Mouse (Mus musculus) thymus, postnatal 4 days (tissue): ENCODE measurements around the gene Cenpq.

ENCODE experiments used
- DNase-seq: peaks from one replicate; pipeline ENCODE4 v3.0.0; 2021

Gene Cenpq

DNA sequence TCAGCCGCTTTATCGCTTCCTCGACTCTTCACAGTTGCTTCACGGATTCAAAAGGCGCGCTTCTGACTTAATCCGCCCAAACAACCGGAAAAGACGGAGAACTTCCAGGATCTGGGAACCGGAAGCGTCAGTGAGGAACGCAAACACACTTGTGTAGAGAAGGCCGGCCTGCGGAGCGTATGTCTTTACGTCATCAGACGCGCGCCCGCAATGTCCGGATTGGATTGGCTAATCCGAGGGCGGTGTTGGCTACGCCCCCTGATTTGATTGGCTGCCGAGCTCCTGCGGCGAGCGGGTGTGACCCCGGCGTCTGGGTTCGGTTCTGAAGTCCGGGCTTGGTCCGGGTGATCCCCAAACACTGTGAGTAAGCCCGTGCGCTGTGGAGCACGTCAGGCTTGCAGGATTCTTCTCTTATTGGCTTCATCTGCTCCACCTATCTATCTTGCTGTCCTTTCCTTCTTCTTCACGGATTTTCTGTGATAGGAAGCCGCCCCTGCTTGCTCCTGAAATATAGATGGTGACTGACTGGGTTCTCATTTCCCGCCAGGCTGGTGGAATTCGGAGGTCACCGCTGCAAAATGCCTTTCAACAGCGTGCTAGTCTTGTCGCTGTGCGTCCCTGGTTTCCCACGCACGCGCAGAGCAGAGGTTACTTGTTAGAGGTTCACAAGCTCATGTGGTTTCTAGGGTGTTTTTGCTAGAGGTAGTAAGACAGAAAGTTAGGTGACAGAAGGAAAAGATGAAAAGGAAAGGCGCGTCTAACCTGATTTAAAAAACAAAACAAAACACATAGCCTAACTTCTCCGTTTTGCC lies at the start of gene Cenpq, which contains the start of gene Mut:
Cenpq (minus strand) TSS at position 628 of the 812 bp plus-strand sequence.
Mut (plus strand) TSS at position 266 of the 812 bp plus-strand sequence.
- peak; percentile 95 for DNase-seq

DNA sequence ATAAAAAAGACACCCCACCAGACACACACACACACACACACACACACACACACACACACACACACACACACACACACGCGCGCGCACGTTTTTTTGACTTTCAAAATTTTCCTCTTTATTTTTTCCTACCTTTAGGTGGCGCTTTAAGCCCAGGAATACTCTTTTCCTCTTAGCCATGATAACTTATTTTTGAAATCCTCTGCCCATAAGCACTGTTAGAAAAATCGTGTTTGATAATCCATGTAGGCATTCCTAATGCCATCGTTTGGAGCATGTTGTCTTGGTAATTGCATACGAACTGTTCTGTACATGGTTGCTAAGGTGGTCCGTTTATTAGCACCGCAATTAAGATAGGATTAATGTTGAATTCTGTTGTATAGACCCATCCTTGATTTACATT lies 43.1 kb upstream of the Cenpq start:
- DNase-seq: no peak

DNA sequence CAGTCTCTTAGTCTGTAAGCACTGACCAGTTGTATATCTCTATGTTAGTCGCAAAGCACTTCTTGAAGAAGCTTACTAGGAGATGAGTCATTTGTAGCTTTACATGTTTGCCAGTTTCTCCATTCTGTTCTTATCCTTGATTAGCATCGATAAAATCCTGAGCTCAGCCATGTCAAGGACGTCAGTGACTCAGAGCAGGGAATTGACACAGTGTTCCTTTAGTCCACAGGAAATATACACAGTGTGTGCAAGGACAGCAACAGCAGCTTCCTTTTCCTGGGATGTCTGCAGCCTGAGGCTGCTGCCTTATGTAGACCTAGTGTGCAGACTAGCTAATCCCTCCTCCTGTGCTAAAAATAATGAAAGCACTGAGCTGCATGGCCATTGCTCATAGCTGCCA lies 13.7 kb upstream of the Cenpq start:
- no peak for DNase-seq

DNA sequence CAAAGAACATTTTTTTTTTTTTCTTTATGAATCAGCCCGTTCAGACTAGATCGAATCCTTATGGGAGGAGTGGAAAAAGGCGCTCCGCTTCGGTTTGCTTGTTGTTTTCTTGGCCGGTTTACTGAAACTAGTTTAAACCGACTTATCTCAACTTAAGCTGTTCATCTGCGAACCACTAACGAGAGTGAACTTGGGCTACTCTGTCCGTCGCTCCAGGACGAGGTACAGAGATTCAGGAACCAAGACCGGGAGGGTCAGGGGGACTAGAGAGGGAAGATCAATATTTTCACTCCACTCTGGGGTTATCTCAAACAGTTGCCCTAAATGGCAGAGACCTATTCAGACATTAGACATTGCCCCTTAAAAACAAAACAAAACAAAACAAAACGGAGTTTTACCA lies 862 bp downstream of the Cenpq start:
- no peak for DNase-seq

DNA sequence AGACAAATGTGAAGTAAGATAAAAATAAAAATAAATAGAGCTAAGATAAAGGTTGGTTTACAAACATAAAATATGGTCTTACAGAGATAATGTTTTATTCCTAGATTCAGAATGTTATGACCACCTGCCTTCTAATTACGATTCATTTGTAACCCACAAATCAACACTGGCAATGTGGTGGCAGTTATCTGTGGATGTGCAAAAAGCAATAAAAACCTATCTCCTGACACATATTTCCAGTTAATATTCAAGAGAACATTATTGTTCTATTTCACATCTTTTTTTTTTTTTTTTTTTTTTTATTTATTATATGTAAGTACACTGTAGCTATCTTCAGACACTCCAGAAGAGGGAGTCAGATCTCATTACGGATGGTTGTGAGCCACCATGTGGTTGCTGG lies 19.3 kb downstream of the Cenpq start:
- DNase-seq: no peak

DNA sequence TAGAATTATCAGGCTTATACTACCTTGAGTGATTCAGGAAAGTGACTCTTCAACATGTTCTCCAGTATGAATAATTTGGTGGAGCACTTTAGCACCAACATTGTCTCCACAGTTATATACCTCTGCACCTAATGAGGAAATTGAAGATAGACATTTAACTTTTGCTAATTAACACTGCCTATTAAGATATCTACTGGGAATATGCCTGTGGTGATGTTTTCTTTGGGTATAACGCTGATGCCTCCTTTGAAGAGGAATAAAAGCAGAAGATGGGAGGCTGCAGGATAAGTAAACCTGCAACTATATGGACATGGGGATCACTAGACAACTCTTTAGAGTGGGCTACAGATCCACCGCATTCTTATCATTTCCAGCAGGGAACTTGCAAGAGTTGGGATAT lies 20.6 kb downstream of the Cenpq start, which contains the start of gene Glyatl3:
Glyatl3 (minus strand) TSS at position 101 of the 400 bp plus-strand sequence.
- no peak for DNase-seq

DNA sequence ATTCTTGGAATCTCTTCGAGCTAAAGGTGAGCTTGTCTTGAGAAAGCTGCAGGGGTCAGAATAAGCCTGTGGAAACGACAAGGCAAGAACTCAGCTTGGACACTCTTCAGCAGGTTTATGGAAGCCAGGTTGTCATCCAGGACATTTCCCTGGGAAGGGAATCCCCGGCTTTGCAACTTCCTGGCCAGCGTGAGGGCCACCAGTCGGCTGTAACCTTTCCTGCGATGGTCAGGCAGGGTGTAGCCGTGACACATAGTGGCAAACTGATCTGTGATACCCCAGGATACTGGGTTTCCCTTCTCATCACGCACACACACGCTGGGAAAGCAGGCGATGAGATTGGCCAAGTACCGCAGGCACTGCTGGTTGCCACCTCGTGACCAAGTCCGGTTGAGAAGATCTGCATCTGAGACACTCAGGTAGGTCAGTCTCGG lies 30.1 kb downstream of the Cenpq start:
- no peak for DNase-seq

DNA sequence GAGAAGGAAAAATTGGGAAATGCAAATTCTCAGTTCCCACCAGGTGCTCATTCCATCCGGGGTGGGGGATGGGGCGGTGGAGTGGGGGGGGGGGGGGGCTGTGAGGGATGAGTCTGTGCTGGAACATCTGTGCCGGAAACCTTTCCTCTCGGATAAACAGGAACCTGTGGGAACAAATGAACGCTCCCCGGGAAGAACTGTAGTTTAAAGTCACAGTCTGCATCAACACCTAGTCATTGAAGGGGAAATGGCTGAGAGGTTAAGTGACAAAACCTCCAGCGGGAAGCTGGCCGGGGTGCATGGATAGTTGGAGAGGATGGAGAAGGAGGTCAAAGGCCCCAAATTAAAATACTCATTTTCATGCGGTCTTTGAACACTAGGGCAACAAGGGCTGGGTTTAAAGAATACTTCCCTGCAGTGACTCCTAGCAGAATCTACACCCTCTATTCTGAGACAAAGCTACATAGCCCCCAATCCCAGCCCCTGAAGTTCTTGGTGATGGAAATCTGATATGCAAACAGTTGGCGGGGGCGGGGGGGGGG lies 30.7 kb downstream of the Cenpq start:
- DNase-seq: no peak

DNA sequence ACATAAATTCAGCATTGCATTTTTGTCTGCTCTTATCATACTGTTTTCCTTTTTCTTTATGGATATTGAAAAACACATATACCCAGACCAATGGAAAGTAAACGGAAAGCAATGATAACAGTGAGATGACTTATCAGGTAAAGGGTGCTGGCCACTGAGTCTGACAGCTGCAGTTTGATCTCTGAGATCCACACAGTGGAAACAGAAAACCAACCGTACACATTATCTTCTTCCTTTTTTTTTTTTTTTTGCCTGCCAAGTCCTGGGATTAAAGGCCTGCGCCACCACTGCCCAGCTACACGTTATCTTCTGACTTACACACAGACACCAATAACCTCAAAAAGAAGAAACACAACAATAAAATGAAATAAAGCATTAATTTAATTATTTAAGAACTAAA lies 31.5 kb downstream of the Cenpq start:
- DNase-seq: no peak

DNA sequence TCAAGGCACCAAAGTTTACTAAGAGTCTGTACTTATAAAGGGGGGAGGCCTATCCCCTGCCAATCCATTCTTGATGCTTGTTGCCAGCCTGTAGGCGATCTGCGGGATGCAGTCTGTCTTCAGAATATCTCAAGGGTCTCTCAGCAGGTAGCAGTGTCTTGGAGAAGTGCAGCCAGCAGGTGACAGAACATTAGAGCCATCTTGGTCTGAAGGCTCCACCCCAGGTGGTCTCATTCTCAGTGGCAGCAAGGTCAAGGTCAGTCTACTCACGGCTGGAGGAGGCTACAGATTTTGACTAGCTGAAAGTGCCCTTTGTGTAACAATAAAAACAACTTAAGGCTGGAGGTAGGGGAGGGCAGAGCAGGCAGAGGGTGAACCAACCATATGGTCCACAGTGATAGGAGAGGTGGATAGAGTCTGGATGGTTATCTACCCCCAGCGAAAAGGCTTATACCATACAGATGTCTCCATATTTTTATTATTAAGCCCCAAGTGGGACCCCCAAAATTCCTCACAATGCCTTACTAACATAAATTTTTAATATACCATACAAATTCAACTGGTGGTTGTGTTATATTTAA lies 35.0 kb downstream of the Cenpq start:
- no peak for DNase-seq

DNA sequence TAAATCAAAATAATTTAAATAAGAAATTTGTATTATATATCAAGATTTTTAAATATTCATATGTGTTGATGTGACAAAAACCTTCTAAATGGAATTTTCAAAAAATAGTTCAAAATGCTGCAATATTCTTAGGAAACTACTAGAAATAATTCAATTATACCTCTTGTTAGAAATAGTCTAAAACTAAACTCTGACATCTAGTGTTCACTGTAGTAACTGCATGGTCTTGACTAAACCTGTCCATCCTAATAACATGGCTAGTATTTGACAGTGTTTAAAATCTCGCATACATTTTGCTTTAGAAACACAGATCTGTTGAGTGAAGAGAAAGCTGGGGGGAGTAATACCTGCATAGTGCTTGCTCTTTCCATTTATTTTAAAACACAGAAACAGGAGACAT lies 38.0 kb downstream of the Cenpq start:
- no peak for DNase-seq

DNA sequence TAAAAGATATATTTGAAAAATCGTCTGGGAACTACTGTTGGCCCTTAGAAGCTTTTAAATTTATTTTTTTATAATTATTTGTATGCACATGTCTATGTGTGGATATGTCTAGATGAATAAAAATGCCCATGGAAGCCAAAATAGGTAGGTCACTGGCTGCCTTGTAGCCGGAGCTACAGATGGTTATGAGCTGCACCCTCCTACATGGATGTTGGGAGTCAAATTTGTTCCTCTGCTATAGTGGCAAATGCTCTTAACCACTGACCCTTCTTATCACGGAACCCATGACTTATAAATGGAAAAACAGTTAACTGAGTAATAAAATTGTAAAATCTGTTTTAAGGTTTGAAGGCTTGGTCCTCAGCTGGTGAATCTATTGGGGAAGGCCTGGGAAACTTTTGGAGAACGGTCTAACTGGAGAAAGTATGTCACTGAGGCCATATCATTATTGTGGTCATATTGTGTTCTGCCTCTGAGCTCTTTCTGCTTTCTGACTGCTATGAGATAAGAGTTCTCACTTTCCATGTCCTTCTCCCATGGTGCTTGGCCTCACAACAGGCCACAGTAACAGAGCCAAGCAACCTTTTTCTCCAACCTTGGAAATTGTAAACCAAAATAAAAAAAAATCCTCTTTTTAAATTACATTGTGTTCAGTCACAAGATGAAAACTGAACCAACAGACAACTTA lies 46.9 kb downstream of the Cenpq start:
- no peak for DNase-seq

DNA sequence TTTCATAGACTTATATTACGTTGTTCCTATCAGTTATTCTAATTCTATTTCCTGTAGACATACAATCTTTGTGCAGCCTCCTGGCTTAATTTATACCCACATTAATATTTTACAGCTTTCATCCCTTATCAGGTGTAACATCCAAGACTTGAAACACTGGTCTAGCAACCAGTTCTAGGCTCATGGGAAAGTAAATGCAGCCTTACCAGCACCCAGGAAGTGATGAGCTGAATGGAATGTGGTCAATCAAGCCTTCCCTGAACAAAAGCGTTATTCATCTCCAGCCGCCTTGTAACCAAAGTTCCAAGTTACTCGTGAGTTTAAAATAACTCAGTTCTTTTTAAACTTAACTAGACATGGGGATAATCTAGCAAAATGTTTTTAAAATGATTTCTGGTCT lies 49.7 kb downstream of the Cenpq start:
- no peak for DNase-seq

DNA sequence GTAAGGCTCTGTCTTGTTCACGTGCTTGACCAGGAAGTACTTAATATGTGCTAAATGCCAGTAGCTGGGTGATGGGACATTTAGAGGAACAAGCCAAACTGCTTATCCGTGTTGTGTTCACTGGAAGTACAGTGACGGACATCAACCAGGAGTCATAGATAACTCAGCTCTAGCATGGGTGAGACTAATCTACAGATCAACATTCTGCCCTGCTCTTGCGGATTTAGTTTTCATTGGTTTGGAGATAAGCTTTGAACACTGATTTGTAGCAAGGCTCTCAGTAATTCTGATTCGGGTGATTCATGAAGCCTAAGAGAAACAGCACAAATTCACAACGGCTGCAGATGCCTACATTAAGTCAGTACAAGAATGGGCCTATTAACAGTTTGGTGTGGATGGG lies 52.7 kb downstream of the Cenpq start:
- no peak for DNase-seq

DNA sequence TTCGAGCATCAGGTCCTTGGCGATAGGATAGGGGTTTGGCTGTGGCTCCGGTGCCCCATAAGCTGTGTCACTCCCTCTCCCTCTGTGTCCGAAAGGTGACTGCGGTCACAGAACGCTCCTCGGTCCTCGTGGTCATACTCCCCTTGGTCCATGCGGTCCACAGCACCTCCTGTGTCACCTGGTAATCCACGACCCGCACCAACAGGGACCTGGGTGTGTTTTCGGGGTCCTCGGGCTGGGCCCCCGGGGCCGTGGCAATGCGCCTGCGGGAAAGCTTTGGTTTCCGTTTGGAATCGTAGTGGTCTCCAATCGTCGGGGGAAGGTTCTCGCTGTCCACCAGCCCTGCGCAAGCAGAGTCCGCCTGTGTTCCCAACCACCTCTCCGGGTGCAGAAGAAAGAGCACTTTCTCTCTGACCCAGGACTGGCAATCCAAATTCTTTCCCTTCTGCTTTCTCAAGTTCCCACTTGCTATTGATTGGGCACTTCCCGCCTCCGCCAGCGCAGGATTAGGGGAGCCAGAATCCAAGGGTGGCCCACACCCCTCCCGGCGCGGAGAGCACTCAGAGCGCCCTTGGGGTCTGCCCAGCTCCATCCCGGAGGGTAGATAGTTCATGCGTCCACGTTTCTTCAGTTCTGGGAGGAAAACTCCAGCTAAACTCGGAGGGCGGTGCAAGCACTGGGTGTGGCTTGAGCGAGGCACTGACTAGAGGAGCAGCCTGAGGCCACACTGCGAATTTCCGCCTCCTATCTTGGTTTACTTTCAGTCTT lies 54.7 kb downstream of the Cenpq start, which contains the start of gene 9130008F23Rik:
9130008F23Rik (minus strand) TSS at position 636 of the 768 bp plus-strand sequence.
- peak; percentile 4 for DNase-seq

DNA sequence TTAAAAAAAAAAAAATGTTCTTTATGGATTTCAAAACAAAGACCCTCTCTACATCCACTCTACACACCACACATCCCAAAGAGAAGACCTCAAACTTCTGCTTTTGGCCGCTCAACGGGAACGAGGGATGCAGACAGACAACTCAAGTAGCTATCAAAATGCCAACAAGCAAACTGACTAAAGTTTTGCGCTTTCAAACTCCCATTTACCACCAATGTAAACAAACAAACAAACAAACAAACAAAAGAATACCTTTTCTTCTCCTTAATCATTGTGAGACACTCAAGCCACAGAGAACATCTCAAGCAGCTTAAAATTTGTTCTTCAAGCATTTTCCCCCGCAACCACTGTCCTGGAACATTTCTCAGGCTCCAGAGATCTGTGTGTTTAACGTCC lies 55.3 kb downstream of the Cenpq start:
- no peak for DNase-seq

DNA sequence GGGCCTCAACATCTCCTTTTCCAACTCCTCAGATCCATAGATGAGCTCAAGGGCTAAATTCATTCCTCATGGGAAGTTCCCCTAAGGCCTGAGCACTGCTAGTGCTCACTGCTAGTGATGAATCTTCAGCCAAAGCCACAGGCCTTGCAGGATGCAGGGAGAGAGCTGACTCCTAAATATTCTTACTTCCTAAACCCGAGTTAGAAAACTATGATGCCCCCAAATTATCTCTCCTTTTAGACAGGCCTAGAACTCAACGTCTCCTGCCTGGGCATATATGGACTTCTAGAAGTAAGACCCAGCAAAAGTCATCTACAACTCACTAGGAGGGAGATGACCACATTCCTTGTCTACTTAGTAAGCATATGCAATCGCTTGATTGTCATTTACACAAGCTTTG lies 57.1 kb downstream of the Cenpq start:
- no peak for DNase-seq

DNA sequence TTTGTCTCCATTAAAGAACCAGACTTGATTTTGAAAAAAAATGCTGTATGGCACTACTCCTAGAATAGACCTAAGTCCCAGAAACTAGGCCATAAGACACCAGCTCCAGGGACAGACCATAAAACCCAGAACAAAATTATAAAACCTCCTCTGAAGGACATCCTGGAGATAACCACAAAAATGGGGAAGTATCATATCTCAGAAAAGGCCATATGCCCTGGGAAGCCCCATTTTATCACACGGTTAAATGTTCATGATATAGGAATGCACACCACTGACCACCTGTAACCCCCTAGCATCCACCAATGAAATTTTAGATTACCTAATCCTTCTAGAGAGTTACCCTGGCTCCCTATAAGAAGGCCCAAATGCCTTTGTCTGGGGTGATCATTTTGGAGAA lies 59.3 kb downstream of the Cenpq start:
- DNase-seq: no peak

DNA sequence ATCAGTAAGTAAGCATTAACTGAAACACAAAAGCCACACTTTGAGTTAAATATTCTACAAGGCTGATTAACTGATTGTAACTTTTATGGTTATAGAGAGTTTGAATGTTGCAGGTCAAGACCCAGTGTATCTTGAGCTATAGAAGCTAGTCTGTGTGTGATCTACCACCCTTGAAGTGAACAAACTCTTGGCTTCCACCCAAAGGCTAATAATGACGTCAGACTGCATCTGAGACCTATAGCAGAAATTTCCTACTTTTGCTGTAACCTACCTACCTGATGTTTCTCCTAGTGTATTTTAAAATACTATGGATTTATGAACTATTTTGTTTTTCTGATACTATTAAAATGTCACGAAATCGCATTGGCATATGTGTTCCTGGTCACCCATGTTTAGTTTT lies 60.1 kb downstream of the Cenpq start:
- DNase-seq: no peak

DNA sequence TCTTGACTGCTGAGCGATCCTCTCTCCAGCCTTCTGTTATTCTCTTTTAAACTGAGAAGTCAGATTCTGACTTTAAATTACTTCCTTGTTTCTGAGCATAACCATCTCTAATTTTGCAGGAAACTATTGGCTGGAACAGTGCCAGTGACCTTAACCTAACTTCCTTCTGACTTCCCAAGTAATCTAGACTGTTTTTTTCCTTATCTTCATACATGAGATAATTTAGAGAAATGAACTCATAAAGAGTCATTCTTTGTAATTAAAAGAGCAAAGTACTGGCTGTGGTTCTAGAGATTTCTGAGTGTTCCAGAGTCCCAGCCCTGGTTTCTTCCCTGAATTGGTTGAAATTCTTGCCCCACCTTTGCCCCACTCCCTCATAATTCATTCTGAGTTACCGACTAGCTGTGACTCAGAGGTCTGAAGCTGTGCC lies 61.2 kb downstream of the Cenpq start:
- no peak for DNase-seq
